Mouse (Mus musculus) bone marrow, adult 2 months (tissue): ENCODE data around the gene Cox4i2.

Experiments
- CTCF ChIP-seq: fragments of 200-500 bp; IDR thresholded peaks from 2 replicates; pipeline ENCODE4 v1.5.1; 2011; ENCODE audit warnings: low read length, control low read depth; ENCODE audit not compliant: control insufficient read depth, insufficient read depth
- POLR2A ChIP-seq: fragments of 200-500 bp; IDR thresholded peaks from 2 replicates; pipeline ENCODE4 v1.6.1; 2011; ENCODE audit warnings: low read depth, mild to moderate bottlenecking, control low read depth, low read length, borderline replicate concordance; ENCODE audit not compliant: control insufficient read depth

DNA sequence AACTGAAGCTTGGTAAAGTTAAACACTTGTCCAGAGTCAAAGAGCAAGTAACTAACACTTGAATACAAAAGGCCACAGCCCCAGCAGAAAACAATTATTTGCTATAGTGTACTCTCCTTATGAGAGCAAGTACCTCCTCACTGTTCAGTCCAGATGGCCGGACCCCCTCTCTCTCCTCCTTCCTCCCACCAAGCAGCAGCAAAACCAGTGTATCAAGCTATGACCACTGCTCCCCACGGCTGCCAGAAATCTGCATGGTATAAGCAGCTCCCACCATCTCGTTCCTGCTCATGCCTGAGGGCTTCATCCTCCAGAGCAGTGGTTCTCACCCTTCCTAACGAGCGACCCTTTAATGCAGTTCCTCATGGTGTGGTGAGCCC, 51.1 kb downstream of the Cox4i2 start:
- no peak for TF ChIP-seq CTCF
- no peak for TF ChIP-seq POLR2A
